Mouse (Mus musculus): ENCODE results near the gene Gm17026.
"Not testable (repeated sequence)": the region's sequence is repeated elsewhere in the genome, so short reads cannot be mapped to it uniquely, and the experiment has no call there.

DNA sequence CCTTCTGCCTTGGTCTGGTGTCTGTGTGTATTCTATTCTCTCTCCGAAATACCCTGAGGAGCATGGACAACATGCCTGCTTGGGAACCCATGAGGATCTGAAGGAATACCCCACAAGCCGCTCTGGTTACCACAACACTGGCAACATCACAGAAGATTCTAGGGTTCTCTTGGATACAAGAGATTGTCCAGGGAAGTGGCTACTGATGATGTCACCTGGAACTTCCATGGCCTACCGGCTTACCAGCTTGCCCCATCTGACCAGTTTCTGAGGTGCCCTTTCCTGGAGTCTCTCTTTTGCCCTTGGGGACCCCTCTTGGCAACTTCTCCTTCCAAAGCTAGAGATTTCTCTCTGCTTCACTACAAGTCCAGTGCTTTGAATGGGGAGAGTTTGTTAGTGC is 37.4 kb upstream of the Gm17026 start, which contains the start of gene Gm9611:
- not testable (repeated sequence) for TF ChIP-seq CTCF (IDR thresholded peaks at IDR 0.05; ENCODE audit: low read depth, low read length); POLR2A (IDR thresholded peaks at IDR 0.05; ENCODE audit: borderline replicate concordance, low read depth, low read length)
